Mouse (Mus musculus): Measurements from ENCODE around the gene Cnr1.

- TF ChIP-seq CHD2 (IDR thresholded peaks at IDR 0.05; ENCODE audit: low read depth, low read length) (no peak), MAFK (IDR thresholded peaks at IDR 0.05; ENCODE audit: insufficient read depth, low read depth, low read length) (no peak)
Measured at GRCm38 (mm10) chr4:33941557-33941956, 17.2 kb downstream of the Cnr1 start.
